Mouse (Mus musculus): ENCODE measurements around the gene Hpse.

DNA sequence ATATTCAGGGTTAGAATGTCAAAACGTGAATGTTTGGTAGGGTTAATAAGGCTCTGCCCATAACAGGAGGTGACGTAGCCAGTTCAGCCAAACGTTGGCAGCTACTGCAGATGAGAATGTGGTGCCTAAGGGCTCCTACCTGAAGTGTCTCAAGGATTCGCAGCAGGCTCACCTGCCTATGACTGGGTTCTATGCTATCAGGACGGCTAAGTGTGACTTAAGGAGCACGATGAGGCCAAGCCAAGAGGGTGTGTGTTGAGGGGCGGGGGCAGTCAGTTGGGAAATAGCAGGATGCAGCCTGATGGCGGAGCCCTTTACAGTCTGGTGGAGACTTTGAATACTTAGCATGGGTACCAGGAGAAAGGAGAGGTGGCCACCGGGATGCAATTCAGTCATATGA lies 67.2 kb downstream of the Hpse start:
- no peak for TF ChIP-seq POLR2A (IDR thresholded peaks at IDR 0.05; ENCODE audit: extremely low read depth, insufficient read depth, low read length)
- TF ChIP-seq CTCF (IDR thresholded peaks at IDR 0.05; ENCODE audit: low read depth, low read length) = no peak

Measured in liver, adult 2 months (tissue).